Mouse (Mus musculus) ES-Bruce4 (cell line): ENCODE measurements at regions not wholly inside any gene's neighbourhood (a gene's known extent, or its start where the extent isn't known, plus 50 kb on each side); places are given as distances from the start of the nearest gene placed in this dataset.

Experiments used
- CTCF ChIP-seq: IDR thresholded peaks from one replicate; pipeline ENCODE4 v1.8.1; 2011; ENCODE audit warnings: low read depth, low read length
- EP300 ChIP-seq: IDR thresholded peaks from 2 replicates; pipeline ENCODE4 v1.6.1; 2011; ENCODE audit warnings: low read depth, low read length; ENCODE audit not compliant: insufficient read depth
- POLR2A ChIP-seq: IDR thresholded peaks from one replicate; pipeline ENCODE4 v1.8.1; 2011; ENCODE audit warnings: low read length; ENCODE audit not compliant: insufficient read depth

DNA sequence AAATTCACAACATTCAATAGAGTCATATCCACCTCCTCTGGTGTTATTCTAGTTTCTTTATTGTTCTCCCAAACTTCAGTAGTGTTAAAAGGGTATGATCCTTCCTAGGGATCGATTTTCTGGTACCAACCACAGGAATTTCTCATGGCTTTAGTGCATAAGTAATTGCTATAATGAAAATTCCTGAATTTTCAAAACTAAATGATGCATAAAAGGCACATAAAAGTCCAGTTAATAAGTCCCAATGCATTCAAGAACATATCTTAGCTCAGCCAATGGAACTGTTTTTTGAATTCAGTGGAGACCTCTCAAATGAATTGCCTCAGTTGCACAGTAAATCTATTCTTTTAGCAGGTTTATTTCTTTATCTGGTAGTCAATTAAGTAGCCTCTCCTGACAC lies 913.7 kb upstream of the Gm8797 start:
- TF ChIP-seq EP300 (no peak), POLR2A (no peak), CTCF (no peak)
